20 mouse cellular contexts compared by ENCODE assay signal in genomic region chr1:190357779-190358178, GRCm38 (mm10).
"Had no signal": no experiment of that assay in that cellular context is flagged by ENCODE, and none has a peak within 500 bp of the region (broad histone marks: within the 10 kb centered on the region; RNA-seq: fewer than 3 reads in every experiment).

No protein-coding gene starts in this region.

- H3K4me2 ChIP-seq: limb, embryonic 12.5 days; limb, embryonic 15.5 days; liver, embryonic 11.5 days; midbrain, embryonic 12.5 days; midbrain, embryonic 15.5 days; neural tube, embryonic 12.5 days; neural tube, embryonic 15.5 days had no signal

- H3K27me3 ChIP-seq: midbrain, embryonic 12.5 days; midbrain, embryonic 15.5 days; neural tube, embryonic 12.5 days; neural tube, embryonic 15.5 days had no signal

- DNase-seq: layer of hippocampus, postnatal 36 days; liver, postnatal 0 days; right cerebral cortex, adult 18-20 months; right cerebral cortex, postnatal 14 days; right cerebral cortex, postnatal 4 days; thymus, adult 2 months; thymus, postnatal 14 days; thymus, postnatal 4 days had no signal

- H3K4me3 ChIP-seq: left cerebral cortex, adult 2 months; limb, embryonic 12.5 days; limb, embryonic 15.5 days; midbrain, embryonic 12.5 days; midbrain, embryonic 15.5 days; neural tube, embryonic 12.5 days; neural tube, embryonic 15.5 days had no signal

- H3K4me1 ChIP-seq: limb, embryonic 12.5 days; limb, embryonic 15.5 days; midbrain, embryonic 12.5 days; midbrain, embryonic 15.5 days; neural tube, embryonic 12.5 days; neural tube, embryonic 15.5 days had no signal

- ATAC-seq: intestine, postnatal 0 days; liver, postnatal 0 days; midbrain, embryonic 15.5 days had no signal

- H3K9me3 ChIP-seq: limb, embryonic 12.5 days; limb, embryonic 15.5 days; midbrain, embryonic 12.5 days; midbrain, embryonic 15.5 days; neural tube, embryonic 12.5 days; neural tube, embryonic 15.5 days had no signal

- H3K36me3 ChIP-seq: limb, embryonic 12.5 days; limb, embryonic 15.5 days; midbrain, embryonic 12.5 days; midbrain, embryonic 15.5 days; neural tube, embryonic 12.5 days; neural tube, embryonic 15.5 days had no signal

- H3K27ac ChIP-seq: left cerebral cortex, adult 2 months; limb, embryonic 12.5 days; limb, embryonic 15.5 days; liver, embryonic 14.5 days; macrophage; midbrain, embryonic 12.5 days; midbrain, embryonic 15.5 days; neural tube, embryonic 12.5 days; neural tube, embryonic 15.5 days; stomach, postnatal 0 days had no signal

- H3K9ac ChIP-seq: limb, embryonic 12.5 days; limb, embryonic 15.5 days; liver, embryonic 14.5 days; liver, postnatal 0 days; midbrain, embryonic 12.5 days; midbrain, embryonic 15.5 days; neural tube, embryonic 12.5 days; neural tube, embryonic 15.5 days had no signal
